Mouse (Mus musculus): Measurements from ENCODE around the gene Olfr1204. TPM values are rescaled to one million over a fixed set of nuclear protein-coding genes. Genes with fewer than 3 reads are reported as not detected.

Gene Olfr1204
- polyA plus RNA-seq (2015; fragmentation: Nextera tagmentation; extraction: Ambion mirVana) = not detected in 2 replicates

GRCm38 (mm10) chr2:88848992-88849391 lies at the start of gene Olfr1204:
TSS of gene Olfr1204 (plus strand) at chr2:88849292.
- no peaks in the 10 kb centered on the region for H3K4me1 ChIP-seq (replicated peaks; ENCODE audit: insufficient read depth, low read length)
- H3K4me3 ChIP-seq (replicated peaks; ENCODE audit: low read depth, low read length) = no peak within 1 kb of the TSS
- no peak for TF ChIP-seq CTCF (IDR thresholded peaks at IDR 0.05; ENCODE audit: low read depth)
- ATAC-seq (replicated peaks; ENCODE audit: low FRiP score, low read depth) (no peak), DNase-seq (ENCODE audit: low spot score) (no peak)
- no peak within 1 kb of the TSS for H3K27ac ChIP-seq
- H3K9ac ChIP-seq (ENCODE audit: low read depth, low read length) = no peak within 1 kb of the TSS
- H3K4me2 ChIP-seq (ENCODE audit: low read length) = no peak within 1 kb of the TSS
- H3K36me3 ChIP-seq (ENCODE audit: insufficient read depth, low read length) = no peaks in the 10 kb centered on the region
- no peaks in the 10 kb centered on the region for H3K27me3 ChIP-seq (ENCODE audit: insufficient read depth, low read length)
- WGBS = 98% methylated on average over 1 of the region's 1 CpGs
- no peaks in the 10 kb centered on the region for H3K9me3 ChIP-seq (replicated peaks; ENCODE audit: low read length)

- ATAC-seq (replicated peaks; ENCODE audit: low FRiP score, low read depth) (no peak), DNase-seq (ENCODE audit: low spot score) (no peak)
- Histone ChIP-seq H3K4me2 (ENCODE audit: low read length) (no peak within 1 kb of the TSS), H3K9ac (ENCODE audit: low read depth, low read length) (no peak within 1 kb of the TSS), H3K4me3 (replicated peaks; ENCODE audit: low read depth, low read length) (no peak within 1 kb of the TSS), H3K4me1 (replicated peaks; ENCODE audit: insufficient read depth, low read length) (no peaks in the 10 kb centered on the region), H3K36me3 (ENCODE audit: insufficient read depth, low read length) (no peaks in the 10 kb centered on the region), H3K9me3 (replicated peaks; ENCODE audit: low read length) (no peaks in the 10 kb centered on the region), H3K27me3 (ENCODE audit: insufficient read depth, low read length) (no peaks in the 10 kb centered on the region), H3K27ac (no peak within 1 kb of the TSS)
- TF ChIP-seq CTCF (IDR thresholded peaks at IDR 0.05; ENCODE audit: low read depth) = no peak
- WGBS = 73% methylated on average over 1 of the region's 1 CpGs
Measured at GRCm38 (mm10) chr2:88814196-88814595, 34.9 kb upstream of the Olfr1204 start, which contains the start of gene Olfr1202. TSS of gene Olfr1202 (plus strand) at chr2:88814496.

- no peaks in the 10 kb centered on the region for H3K27me3 ChIP-seq (ENCODE audit: insufficient read depth, low read length)
- no peaks in the 10 kb centered on the region for H3K4me1 ChIP-seq (replicated peaks; ENCODE audit: insufficient read depth, low read length)
- 88% methylated on average over 2 of the region's 2 CpGs for WGBS
- H3K4me3 ChIP-seq (replicated peaks; ENCODE audit: low read depth, low read length) = no peak within 1 kb of the TSS
- H3K4me2 ChIP-seq (ENCODE audit: low read length) = no peak within 1 kb of the TSS
- no peak for TF ChIP-seq CTCF (IDR thresholded peaks at IDR 0.05; ENCODE audit: low read depth)
- no peaks in the 10 kb centered on the region for H3K36me3 ChIP-seq (ENCODE audit: insufficient read depth, low read length)
- H3K27ac ChIP-seq = no peak within 1 kb of the TSS
- no peaks in the 10 kb centered on the region for H3K9me3 ChIP-seq (replicated peaks; ENCODE audit: low read length)
- no peak within 1 kb of the TSS for H3K9ac ChIP-seq (ENCODE audit: low read depth, low read length)
- DNase-seq (ENCODE audit: low spot score) (no peak), ATAC-seq (replicated peaks; ENCODE audit: low FRiP score, low read depth) (no peak)
Measured at GRCm38 (mm10) chr2:88829437-88829836, 19.7 kb upstream of the Olfr1204 start, which contains the start of gene Olfr1205. TSS of gene Olfr1205 (plus strand) at chr2:88829737.

- ATAC-seq (replicated peaks; ENCODE audit: low FRiP score, low read depth) = no peak
- Histone ChIP-seq H3K4me1 (replicated peaks; ENCODE audit: insufficient read depth, low read length) (no peaks in the 10 kb centered on the region), H3K27ac (no peak overlapping the region), H3K9ac (ENCODE audit: low read depth, low read length) (no peak overlapping the region), H3K27me3 (ENCODE audit: insufficient read depth, low read length) (no peaks in the 10 kb centered on the region), H3K4me2 (ENCODE audit: low read length) (no peak overlapping the region), H3K36me3 (ENCODE audit: insufficient read depth, low read length) (no peaks in the 10 kb centered on the region), H3K9me3 (replicated peaks; ENCODE audit: low read length) (no peaks in the 10 kb centered on the region), H3K4me3 (replicated peaks; ENCODE audit: low read depth, low read length) (no peak overlapping the region)
- no peak for TF ChIP-seq CTCF (IDR thresholded peaks at IDR 0.05; ENCODE audit: low read depth)
- WGBS = 50% methylated on average over 2 of the region's 2 CpGs
- no peak for DNase-seq (ENCODE audit: low spot score)
Measured at GRCm38 (mm10) chr2:88838477-88838876, 10.6 kb upstream of the Olfr1204 start.

- no peak for TF ChIP-seq CTCF (IDR thresholded peaks at IDR 0.05; ENCODE audit: low read depth)
- 81% methylated on average over 2 of the region's 2 CpGs for WGBS
- no peaks in the 10 kb centered on the region for H3K4me1 ChIP-seq (replicated peaks; ENCODE audit: insufficient read depth, low read length)
Measured at GRCm38 (mm10) chr2:88862931-88863330, 13.8 kb downstream of the Olfr1204 start, which contains the start of gene Olfr1206. TSS of gene Olfr1206 (plus strand) at chr2:88863231.

GRCm38 (mm10) chr2:88902211-88902610 lies 53.1 kb downstream of the Olfr1204 start, which contains the start of gene Olfr1208:
TSS of gene Olfr1208 (minus strand) at chr2:88902311.
- no peak for TF ChIP-seq CTCF (IDR thresholded peaks at IDR 0.05; ENCODE audit: low read depth)
- no peaks in the 10 kb centered on the region for H3K4me1 ChIP-seq (replicated peaks; ENCODE audit: insufficient read depth, low read length)
- no peaks in the 10 kb centered on the region for H3K27me3 ChIP-seq (ENCODE audit: insufficient read depth, low read length)
- DNase-seq (ENCODE audit: low spot score) = no peak
- H3K9ac ChIP-seq (ENCODE audit: low read depth, low read length) = no peak within 1 kb of the TSS
- no peaks in the 10 kb centered on the region for H3K9me3 ChIP-seq (replicated peaks; ENCODE audit: low read length)
- H3K36me3 ChIP-seq (ENCODE audit: insufficient read depth, low read length) = no peaks in the 10 kb centered on the region
- no peak within 1 kb of the TSS for H3K4me3 ChIP-seq (replicated peaks; ENCODE audit: low read depth, low read length)
- ATAC-seq (replicated peaks; ENCODE audit: low FRiP score, low read depth) = no peak
- H3K27ac ChIP-seq = no peak within 1 kb of the TSS
- no peak within 1 kb of the TSS for H3K4me2 ChIP-seq (ENCODE audit: low read length)

More at GRCm38 (mm10) chr2:88862931-88863330, 13.8 kb downstream of the Olfr1204 start, which contains the start of gene Olfr1206:
- Histone ChIP-seq H3K9me3 (replicated peaks; ENCODE audit: low read length) (no peaks in the 10 kb centered on the region), H3K27ac (no peak within 1 kb of the TSS), H3K4me2 (ENCODE audit: low read length) (no peak within 1 kb of the TSS), H3K9ac (ENCODE audit: low read depth, low read length) (no peak within 1 kb of the TSS), H3K36me3 (ENCODE audit: insufficient read depth, low read length) (no peaks in the 10 kb centered on the region), H3K4me3 (replicated peaks; ENCODE audit: low read depth, low read length) (no peak within 1 kb of the TSS), H3K27me3 (ENCODE audit: insufficient read depth, low read length) (no peaks in the 10 kb centered on the region)
- no peak for DNase-seq (ENCODE audit: low spot score)
- ATAC-seq (replicated peaks; ENCODE audit: low FRiP score, low read depth) = no peak

Other genes with a start within 250 kb of the Olfr1204 start
- not detected in 2 replicates for gene Olfr1191-ps1, start 208.8 kb upstream of the Olfr1204 start, polyA plus RNA-seq (2015; fragmentation: Nextera tagmentation; extraction: Ambion mirVana)
- gene Olfr1192-ps1, start 200.8 kb upstream of the Olfr1204 start, polyA plus RNA-seq (2015; fragmentation: Nextera tagmentation; extraction: Ambion mirVana) = not detected in 2 replicates
- not detected in 2 replicates for gene Olfr1193, start 173.7 kb upstream of the Olfr1204 start, polyA plus RNA-seq (2015; fragmentation: Nextera tagmentation; extraction: Ambion mirVana)
- not detected in 2 replicates for gene Olfr1195, start 160.1 kb upstream of the Olfr1204 start, polyA plus RNA-seq (2015; fragmentation: Nextera tagmentation; extraction: Ambion mirVana)
- gene Olfr1196, start 144.7 kb upstream of the Olfr1204 start, polyA plus RNA-seq (2015; fragmentation: Nextera tagmentation; extraction: Ambion mirVana) = not detected in 2 replicates
- gene Olfr1197, start 116.9 kb upstream of the Olfr1204 start, polyA plus RNA-seq (2015; fragmentation: Nextera tagmentation; extraction: Ambion mirVana) = not detected in 2 replicates
- gene Olfr1198, start 97.9 kb upstream of the Olfr1204 start, polyA plus RNA-seq (2015; fragmentation: Nextera tagmentation; extraction: Ambion mirVana) = not detected in 2 replicates
- not detected in 2 replicates for gene Olfr1199, start 88.8 kb upstream of the Olfr1204 start, polyA plus RNA-seq (2015; fragmentation: Nextera tagmentation; extraction: Ambion mirVana)
- not detected in 2 replicates for gene Olfr1200, start 78.8 kb upstream of the Olfr1204 start, polyA plus RNA-seq (2015; fragmentation: Nextera tagmentation; extraction: Ambion mirVana)
- gene Olfr1201, start 56.3 kb upstream of the Olfr1204 start, polyA plus RNA-seq (2015; fragmentation: Nextera tagmentation; extraction: Ambion mirVana) = not detected in 2 replicates
- not detected in 2 replicates for gene Olfr1202, start 34.8 kb upstream of the Olfr1204 start, polyA plus RNA-seq (2015; fragmentation: Nextera tagmentation; extraction: Ambion mirVana)
- not detected in 2 replicates for gene Olfr1205, start 19.6 kb upstream of the Olfr1204 start, polyA plus RNA-seq (2015; fragmentation: Nextera tagmentation; extraction: Ambion mirVana)
- gene Olfr1206, start 13.9 kb downstream of the Olfr1204 start, polyA plus RNA-seq (2015; fragmentation: Nextera tagmentation; extraction: Ambion mirVana) = not detected in 2 replicates
- gene Olfr1208, start 53.0 kb downstream of the Olfr1204 start, polyA plus RNA-seq (2015; fragmentation: Nextera tagmentation; extraction: Ambion mirVana) = not detected in 2 replicates
- not detected in 2 replicates for gene Olfr1209, start 65.9 kb downstream of the Olfr1204 start, polyA plus RNA-seq (2015; fragmentation: Nextera tagmentation; extraction: Ambion mirVana)
- not detected in 2 replicates for gene Olfr1211, start 88.8 kb downstream of the Olfr1204 start, polyA plus RNA-seq (2015; fragmentation: Nextera tagmentation; extraction: Ambion mirVana)
- not detected in 2 replicates for gene Olfr1212, start 104.7 kb downstream of the Olfr1204 start, polyA plus RNA-seq (2015; fragmentation: Nextera tagmentation; extraction: Ambion mirVana)
- gene Gm13762, start 131.0 kb downstream of the Olfr1204 start, polyA plus RNA-seq (2015; fragmentation: Nextera tagmentation; extraction: Ambion mirVana) = not detected in 2 replicates
- not detected in 2 replicates for gene Olfr1214, start 143.4 kb downstream of the Olfr1204 start, polyA plus RNA-seq (2015; fragmentation: Nextera tagmentation; extraction: Ambion mirVana)
- not detected in 2 replicates for gene Olfr1215, start 157.7 kb downstream of the Olfr1204 start, polyA plus RNA-seq (2015; fragmentation: Nextera tagmentation; extraction: Ambion mirVana)
- gene Olfr1216, start 169.0 kb downstream of the Olfr1204 start, polyA plus RNA-seq (2015; fragmentation: Nextera tagmentation; extraction: Ambion mirVana) = not detected in 2 replicates
- gene Olfr1217, start 182.8 kb downstream of the Olfr1204 start, polyA plus RNA-seq (2015; fragmentation: Nextera tagmentation; extraction: Ambion mirVana) = not detected in 2 replicates
- not detected in 2 replicates for gene Olfr1218, start 211.9 kb downstream of the Olfr1204 start, polyA plus RNA-seq (2015; fragmentation: Nextera tagmentation; extraction: Ambion mirVana)
- not detected in 2 replicates for gene Olfr1219, start 234.2 kb downstream of the Olfr1204 start, polyA plus RNA-seq (2015; fragmentation: Nextera tagmentation; extraction: Ambion mirVana)